Mouse (Mus musculus): ENCODE measurements around the gene Oprd1.

The Oprd1 gene

DNA sequence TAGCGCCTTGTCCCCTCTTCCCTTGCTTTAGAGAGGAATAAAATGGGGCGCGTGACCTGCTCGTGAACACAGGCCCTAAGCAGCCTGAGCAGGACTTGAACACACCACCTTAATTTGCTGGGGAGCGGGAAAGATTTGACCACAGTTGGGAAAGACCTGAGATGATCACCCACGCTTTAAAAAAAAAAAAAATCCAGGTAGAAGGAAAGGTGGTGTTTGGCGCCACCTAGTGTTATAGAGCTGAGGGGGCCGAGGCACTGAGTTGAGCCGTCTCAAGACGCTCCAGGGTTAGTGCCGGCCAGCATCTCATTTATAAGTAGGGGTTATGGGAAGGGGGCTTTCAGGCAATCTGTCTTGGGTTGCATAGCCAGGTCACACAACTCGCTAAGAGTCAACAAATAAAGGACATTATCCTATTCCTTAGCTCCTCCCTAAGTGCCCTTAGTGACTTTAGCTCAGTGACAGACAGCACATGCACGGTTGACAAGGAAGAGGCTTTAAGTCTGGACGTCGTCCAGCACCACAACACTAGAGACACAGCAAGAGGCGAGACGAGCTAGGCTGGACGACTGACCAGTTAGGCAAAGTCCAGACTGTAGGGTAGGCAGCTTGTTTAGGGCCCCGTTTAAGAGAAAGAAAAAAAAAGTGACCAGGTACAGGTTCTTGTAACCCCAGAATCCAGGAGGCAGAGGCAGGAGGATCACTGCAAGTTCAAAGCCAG lies 64.6 kb downstream of the Oprd1 start:
- DNase-seq (ENCODE audit: low spot score): no peak

DNA sequence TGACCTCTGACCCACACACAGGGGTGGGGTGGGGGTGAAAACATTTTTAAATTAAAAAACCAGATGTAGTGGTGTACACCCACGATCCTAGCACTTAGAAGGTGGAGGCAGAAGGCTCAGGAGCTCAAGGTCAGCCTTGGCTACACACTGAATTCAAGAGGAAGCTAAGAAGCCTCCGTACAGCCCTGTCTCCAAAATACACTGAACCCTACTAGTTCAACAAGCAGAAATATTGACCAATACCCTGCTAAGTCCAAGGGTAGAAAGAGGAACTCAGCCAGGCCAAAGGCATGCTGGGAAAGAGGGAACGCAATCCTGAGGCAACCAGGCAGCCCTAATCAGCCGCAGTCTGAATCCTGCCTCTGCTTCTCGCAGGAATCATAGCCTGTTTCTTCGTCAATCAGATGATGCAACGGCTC lies 66.0 kb downstream of the Oprd1 start:
- DNase-seq (ENCODE audit: low spot score): no peak

DNA sequence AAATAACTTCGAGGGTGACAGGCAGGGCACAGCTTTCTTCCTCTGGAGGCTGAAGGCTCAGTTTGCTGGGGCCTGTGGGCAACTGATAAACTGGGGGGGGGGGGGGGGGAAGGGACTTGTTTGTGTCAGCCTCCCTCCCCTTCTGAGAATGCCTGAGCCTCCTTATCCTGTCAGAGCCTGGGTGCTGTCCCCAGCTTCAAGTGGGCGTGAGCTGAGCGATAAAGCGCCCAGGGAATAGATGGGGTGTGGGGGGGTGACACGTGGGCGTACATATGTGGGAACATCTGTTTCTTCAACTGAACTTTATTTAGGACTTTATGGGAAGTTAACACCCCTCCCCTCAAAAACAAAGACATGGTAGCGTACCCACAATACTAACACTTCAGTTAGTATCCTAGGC lies 66.8 kb downstream of the Oprd1 start:
- no peak for DNase-seq (ENCODE audit: low spot score)

DNA sequence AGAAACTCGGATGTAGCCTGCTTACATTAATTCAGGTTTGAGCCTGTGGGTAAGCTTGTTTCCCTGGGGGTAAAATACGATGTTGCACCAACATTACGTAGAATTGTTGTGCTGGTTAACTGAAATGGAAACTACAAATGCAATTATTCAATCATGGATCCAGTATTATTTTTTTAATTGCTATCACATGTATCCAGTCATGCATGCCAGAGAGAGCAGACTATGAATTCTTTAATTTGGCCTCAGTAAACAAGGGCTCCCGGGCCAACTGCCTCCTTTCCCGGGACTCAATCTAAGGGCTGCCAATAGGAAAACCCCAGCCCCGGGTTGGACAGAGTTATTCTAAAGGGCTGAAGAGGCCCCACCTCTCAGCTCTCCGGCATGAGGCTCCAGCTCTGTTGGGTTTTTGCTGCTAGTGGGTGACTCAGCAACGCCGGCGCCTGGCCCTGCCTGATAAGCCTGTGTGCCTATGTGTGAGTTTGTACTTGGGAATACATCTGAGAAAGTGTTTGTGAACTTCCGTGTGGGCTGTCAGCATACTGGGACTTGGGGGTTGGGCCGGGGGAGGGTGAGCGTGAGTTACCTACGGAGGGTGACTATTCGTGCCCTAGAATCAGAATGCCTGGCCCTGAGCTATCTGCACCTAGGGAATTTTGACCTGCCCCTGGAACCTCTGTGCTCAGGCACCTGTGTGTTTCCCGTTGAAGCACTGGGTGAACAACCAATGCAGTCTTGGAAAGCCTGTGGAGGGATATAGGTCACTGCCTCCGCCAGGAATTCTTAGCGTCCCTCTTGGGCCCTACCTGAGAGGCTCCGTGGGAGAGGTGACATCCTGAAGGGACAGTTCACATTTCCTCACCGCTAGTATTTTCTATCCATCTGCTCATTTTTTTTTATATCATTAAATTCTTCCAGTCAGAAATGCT lies 67.5 kb downstream of the Oprd1 start:
- DNase-seq (ENCODE audit: low spot score): peak; percentile 47

DNA sequence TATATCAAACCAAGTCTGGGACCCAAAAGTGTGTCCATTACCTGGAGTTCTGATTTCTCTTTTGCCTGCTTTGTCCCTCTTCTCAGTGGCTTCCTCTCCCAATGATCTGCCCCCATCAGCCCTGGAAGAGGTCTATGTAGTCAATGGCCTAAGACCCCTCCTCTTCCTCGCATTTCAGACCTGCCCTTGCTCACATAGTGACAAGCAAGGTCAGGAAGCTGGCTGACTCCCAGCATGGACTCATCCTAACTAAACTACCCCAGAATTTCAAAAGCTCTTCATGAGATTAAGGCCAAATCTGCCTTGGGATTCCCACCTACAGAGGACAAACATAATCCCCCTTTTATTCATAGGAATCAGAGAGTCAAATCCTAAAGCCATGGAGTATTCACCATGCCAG lies 68.5 kb downstream of the Oprd1 start:
- no peak for DNase-seq (ENCODE audit: low spot score)

DNA sequence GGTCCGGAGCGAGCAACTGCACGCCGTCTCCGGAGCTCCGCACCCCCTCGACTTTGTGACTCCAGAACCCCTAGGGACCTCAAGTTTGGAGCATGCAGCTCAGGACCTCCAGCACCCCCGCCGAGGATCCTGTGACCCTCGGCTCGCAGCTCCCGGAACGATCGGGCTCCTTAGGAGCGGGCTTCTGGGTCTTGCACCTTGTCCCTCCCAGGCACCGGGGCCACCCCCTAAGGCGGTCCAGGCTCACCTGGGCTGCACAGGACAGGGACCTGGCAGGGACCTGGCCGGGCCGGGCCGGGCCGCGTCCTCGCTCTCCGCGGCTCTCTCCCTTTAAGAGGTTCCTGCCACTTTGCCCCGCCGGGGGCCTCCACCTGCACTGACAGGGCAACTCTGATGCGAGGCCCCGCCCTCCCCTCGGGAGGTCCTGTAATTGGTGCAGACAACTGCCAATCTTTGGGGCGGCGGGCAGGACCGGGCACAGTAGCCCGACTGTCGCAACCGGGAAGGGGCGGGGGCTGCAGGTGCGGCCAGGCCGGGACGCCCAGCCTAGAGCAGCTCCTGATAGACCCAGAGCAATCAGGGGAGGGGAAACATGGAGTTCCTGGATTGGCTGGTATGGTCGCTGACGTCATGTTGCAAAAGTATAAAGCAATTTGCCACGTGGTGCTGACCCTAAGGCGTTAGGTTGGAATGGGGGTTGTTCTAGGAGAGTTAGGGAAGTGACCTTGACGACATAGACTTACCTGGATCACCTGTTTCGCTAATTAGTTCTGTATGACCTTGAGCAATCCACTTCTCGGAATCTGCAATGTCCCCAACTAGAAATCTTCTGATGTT lies 69.1 kb downstream of the Oprd1 start, which contains the start of gene Epb41:
Gene Epb41, minus strand, starts transcription at position 389 of the 837 bp plus-strand sequence.
- peak; percentile 96 for DNase-seq (ENCODE audit: low spot score)

DNA sequence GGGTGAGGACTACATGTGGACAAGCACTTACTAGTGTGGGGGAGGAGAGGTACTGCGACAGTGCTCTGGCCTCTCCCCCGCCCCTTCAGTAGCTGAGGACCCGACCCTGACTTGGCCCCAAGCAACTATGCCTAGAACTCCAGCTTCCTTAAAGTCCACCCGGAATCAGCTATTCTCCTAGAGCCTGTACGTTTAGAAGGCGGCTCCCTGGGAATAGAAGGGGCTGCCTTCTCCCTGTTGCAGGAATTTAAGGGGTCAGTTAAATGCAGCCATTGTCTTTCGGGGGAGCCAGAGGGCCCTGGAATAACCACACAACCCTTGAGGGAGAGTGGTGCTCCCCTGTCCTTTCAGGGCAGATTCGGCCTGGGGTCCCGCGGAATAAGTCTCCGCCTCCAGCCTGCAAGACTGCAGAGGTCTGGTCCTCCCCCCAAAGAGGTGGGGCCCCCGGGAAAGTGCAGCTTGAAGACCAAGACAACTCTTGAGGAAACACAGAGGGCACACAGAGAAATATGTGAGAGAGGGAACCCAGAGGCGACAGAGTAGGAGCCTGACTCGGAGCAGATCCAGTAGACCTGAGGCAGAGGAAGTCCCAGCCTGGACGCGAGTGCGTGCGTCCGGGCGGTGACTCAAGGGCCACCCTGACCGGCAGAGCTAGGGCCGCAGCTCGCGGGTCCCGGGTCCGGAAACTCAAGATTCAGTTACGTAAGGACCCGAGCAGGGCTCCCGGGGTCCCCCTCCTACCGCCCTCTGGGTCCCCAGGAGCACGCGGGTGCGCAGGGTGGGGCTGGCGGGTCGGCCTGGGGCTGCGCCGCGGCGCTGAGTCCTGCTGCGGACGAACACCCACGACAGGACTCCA lies 70.0 kb downstream of the Oprd1 start, which contains the start of gene Gm10300:
Gene Gm10300, plus strand, starts transcription at position 621 of the 856 bp plus-strand sequence.
- no peak for DNase-seq (ENCODE audit: low spot score)

DNA sequence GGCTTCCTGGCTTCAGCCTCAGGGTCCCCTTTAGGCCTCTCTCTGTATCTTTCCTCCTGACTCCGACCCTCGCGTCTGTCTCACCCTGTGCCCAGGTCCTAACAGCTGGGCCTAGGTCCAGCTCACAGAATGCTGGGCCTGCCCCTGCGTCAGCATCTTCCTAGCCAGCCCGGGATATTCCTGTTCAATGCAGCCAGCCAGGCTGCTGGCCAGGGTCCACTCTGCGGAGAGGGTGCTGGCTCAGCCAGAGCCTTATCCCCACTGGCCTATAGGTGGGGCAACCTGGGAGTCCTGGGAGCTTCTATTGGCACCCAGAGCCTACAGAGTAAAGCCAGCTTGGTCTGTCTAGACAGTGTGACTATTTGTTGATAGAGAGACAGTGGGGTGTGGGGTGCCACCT lies 71.3 kb downstream of the Oprd1 start:
- no peak for DNase-seq (ENCODE audit: low spot score)

DNA sequence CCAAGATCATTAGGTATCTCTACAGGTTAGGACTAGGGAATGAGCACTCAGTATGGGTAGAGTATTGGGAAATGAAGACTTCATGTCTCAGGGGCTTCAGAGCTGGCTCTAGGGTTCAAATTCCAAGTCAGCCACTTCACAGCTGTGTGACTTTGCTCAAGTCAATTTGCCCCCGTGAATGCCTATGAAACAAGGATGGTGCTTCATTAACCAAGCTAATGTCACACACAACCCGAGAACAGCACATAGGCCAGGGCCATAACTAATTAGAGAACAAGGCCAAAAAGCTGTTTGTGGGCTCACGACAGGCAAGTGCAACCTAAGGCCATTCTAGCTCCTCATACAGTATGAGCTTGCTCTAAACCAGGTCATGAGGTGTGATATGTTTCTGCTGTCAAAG lies 72.1 kb downstream of the Oprd1 start:
- no peak for DNase-seq (ENCODE audit: low spot score)

DNA sequence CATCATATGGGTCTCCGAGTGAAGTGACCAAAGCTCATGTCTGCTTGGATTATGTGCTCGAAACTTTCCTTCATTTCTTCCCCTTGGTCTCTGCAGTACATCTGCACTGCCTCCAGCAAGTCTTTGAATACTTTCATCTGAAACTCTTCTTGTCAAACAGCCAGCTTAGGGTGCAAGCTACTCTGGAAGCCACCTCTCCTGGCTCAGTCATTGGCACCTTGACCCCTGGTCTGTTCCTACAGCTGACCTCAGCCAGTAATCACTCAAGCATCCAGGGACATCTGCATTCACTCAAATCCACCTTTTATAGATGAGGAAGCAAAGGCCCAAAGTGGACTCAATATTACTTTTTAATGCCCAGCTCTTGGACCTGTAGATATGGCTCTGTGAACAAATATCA lies 72.6 kb downstream of the Oprd1 start:
- DNase-seq (ENCODE audit: low spot score): no peak

DNA sequence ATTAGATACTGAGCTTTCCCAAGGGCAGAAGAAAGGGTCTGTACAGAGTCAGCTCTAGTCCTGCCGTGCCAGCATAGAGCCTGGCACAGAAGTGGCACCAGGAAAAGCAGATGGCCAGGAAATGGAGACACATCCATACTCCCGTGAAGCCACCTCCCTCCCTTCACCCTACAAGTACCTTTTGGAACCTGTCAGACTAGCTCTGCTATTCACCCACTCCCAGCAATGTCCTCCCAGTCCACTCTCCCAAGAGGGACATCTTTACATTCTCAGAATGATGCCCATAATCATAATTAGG lies 76.4 kb downstream of the Oprd1 start:
- no peak for DNase-seq (ENCODE audit: low spot score)

DNA sequence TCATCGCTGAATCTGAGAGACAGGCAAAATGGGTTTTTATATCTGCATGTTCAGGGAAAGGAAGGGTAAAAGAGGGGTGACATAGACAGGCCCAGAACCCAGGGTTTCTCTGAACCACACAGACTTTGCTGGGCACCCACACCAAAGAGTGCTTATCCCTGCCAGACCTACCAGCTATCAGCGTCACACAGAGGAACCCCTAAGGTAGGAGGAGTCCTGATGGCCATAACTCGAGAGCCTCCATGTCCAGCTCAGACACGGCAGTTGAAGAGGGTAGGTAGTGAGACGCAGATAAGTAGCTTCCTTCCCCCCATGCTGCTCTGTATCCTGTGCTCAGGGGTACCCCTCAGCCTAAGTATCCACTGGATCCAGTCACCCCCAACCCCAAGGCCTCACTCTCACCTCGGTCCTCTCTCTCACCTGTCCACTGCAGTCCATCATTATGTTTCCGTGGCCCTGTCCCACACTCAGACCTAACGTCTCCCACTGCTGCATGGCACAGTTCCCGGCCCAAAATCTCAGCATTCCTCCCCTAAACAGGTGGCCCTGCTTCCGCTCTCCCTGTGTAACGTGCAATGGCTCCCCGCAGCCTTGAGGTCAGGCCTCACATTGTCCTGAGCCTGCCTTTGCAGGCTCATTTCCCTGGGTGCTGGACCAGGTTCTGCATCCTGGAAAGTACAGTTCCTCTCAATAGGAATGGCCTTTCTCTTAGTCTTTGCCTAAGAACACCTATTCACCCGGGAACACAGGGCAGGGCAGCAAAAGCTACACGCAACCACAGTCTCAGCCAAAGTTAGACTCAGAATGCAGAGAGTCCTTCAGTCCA lies 77.0 kb downstream of the Oprd1 start:
- no peak for DNase-seq (ENCODE audit: low spot score)

DNA sequence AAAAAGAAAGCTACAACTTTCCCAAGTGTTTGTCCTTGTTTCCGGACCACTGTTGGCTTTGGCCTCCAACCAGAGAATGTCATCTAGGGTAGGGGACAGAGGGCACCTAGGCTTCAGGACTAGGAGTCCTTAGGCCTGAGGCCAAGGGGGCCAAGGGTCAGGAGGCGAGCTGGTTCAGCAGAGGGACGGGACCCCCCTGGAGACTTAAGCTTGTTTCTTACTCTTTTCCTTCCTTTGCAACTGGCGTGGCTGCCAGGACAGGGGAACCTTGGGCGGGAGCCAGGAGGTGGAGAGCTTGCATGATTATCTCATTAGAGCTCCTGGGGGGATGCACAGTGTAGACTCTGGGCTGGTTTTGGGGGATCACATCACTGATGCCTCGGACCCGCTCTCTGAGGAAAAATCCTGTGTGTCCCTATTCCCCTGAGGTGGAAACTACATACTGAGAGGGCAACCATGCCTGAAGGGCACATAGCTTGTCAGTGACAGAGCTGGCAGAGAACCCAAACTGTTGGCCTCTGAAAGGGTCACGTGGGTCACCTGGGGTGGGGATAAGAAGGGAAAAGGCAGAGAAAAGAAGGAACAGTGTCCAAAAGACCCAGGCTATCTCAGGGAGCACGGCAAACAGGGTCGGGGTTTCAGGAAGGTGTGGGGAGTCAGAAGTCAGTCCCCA lies 78.0 kb downstream of the Oprd1 start:
- no peak for DNase-seq (ENCODE audit: low spot score)

DNA sequence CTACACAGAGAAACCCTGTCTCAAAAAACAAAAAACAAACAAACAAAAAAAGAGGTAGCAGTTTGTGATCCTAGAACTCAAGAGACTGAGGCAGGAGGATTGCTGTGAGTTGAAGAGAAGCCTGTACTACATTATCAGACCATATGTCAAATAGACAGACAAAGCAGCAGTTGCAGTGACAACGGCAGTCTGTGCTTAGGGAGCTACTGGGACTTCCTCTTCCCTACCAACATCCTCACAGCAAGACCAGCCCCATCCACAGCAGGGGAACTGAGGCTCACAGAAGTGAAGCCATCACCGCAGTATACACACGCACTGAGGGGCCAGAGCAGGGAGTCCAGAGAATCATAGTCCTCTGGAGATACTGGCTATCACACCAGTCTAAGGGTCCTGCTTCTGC lies 78.7 kb downstream of the Oprd1 start:
- DNase-seq (ENCODE audit: low spot score): no peak

DNA sequence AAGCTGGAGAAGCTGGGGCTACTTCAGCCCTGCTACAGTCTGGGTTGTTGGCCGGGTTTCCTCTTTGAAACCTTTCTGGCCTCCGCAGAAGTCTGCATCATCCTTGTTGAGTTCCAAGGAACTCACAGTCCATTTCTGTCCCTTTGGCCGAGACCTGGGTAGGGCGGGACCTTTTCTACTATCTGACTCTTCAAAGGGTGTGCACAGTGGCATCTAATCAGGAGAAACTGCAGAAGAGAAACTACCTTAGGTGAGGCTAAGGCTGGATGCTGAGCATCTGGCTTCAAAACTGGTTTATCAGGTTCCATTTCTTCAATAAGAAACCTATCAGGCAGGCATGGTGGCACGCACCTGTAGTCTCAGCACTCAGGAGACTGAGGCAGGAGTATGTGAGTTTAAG lies 79.7 kb downstream of the Oprd1 start:
- no peak for DNase-seq (ENCODE audit: low spot score)

DNA sequence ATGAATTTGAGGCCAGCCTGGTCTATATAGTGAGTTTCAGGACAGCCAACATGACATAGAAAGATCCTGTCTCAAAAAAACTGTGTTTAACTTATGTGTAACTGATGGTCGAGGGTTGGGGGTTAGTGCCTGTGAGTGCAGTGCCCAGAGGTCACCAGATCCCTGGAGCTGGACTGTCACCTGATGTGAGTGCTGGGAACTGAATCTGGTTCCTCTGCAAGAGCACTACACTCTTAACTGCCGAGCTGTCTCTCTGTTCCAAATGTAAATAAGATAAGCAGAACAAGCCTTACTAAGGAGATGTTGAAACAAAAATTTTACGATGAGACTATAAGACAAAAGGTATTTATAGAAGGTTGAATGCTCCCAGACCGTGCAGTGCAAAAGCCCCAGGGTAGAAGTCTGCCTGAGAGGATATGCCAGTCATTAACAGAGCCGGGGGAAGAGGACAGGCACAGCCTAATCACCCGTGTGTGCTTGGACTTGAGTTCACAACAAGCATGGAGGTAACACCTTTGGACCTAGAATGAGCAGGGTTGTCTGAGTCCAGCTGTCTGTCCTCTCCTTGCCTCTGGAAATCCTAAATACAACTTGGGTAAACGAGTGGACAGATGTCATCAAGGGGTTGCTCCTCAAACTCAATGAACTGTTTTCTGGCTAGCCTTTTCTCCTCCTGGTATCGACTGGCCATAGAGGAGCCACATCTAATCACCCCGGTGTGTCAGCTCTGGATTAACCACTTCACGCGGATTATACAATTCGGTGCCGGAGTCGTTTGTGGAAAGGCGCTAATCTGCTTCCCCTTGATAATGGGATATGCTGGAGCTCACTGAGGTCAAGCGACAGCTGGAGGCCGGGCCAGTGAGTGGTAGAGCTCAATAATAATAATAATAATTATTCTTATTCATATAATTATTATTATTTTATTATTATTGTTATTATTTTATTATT lies 81.1 kb downstream of the Oprd1 start:
- no peak for DNase-seq (ENCODE audit: low spot score)

DNA sequence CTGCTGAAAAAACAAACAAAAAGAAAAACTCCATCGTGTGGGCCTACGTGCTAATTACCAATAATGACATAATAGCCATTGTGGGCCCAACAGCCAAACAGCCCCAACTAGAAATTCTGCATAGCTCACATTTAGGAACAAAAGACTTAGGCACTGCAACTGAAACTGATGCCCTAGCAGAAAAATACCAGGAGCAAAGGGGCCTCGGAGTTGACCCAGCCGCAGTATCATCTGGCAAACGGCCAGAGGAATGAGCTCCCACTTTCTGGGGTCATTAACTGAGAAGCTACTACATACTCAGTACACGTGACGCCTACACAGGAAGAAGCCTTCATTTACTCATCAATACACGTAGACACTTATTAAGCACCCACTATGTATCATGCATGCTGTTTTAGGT lies 82.0 kb downstream of the Oprd1 start:
- no peak for DNase-seq (ENCODE audit: low spot score)
